Mouse (Mus musculus) B cell, adult 2 months (primary cell): ENCODE data around the gene Snx7.

Source experiments
- DNase-seq, 2 experiments: peaks; one replicate each; pipeline ENCODE4 v3.0.0; 2022

Snx7 gene

DNA sequence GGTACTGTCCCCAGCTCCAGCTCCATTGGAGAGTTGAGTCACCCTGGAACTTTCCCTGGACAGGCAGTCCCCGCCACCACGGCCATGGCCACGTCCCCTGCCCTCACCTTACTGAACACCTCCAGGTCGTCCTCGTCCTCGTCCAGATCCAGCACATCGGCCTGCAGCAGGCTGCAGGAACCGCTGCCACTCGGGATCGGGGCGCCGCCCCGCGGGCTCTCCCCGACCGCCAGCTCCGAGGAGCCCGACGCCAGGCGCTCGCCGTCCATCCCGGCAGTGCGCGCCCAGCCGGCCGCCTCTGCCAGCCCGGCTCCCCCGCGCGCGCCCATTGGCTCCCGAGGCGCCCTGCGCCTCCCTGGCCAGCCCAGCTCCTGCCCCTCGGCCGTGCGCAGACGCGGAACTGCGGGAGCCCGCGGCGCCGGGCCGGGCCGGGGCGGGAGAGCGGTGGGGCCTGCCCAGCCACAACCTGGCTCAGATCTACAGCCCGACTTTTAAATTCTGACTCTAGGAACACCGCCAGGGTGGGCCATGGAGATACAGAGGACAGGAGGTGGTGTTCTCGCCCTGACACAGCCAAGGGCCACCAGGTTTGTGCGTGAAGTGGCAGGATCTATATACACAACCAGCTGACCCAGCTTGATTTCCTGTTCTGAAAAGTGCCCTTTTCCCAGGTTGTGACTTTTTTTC, at the start of gene Snx7:
TSS of gene Snx7 (minus strand) at position 300 of the 687 bp plus-strand sequence.
- DNase-seq, result peak in 1 of 2 experiments; percentile 0

DNA sequence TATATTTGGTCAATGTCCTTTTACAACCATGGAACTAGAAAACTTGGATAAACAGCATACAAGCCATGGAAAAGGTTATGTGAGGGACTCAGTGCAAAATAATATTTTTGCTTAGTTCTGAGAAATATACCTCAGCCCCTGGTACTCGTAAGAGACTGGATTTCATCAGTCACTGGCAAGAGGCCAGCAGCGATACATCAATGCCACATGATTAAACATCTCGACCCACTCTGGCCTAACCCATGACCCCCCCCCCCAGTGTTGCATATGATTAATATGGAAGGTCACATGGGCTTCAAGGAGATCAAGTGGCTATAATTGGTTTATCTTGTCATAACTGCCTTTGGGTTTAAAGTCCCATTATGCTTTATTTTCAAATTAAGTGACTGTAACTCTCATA, 46.7 kb upstream of the Snx7 start:
- no peak for DNase-seq

DNA sequence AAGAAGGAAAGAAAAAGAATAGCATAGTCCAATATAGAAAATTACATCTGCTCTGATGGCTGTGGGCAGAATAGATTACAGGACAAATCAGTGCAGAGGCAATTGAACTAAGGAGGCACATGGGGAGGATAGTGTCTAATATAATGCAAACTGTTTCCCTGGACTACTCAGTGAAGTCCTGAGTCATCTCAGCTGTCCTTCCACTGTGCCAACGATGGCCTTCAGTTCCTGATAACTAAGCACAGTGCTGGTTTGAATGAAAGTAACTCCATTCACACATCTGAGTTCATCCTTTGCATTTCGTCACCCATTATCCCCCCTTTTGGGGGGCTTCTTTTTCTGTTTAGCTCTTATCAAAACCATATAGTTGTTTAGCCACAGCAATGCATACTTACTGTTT, 25.0 kb upstream of the Snx7 start:
- DNase-seq, result no peak

DNA sequence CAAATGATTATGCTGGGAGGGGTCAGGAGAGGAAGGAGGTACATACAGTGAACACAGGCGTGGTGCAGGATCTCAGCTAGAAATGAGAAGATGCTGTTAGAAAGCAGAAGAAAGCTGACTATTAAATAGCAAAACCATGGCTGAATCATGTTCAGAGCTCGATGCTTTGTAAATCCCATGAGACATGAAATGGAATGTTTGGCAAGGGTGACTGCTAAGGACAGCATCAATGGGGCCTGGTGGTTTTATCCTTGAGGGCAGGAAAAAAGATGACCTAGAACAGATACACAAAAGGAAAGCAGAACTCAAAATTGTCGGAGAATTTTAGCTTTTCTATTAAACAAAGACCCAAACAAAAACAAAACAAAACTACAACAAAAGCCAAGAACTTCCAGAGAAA, 6.7 kb upstream of the Snx7 start:
- no peak for DNase-seq

GRCm38 (mm10) chr3:117873209-117873863, 4.6 kb upstream of the Snx7 start:
- no peak for DNase-seq

DNA sequence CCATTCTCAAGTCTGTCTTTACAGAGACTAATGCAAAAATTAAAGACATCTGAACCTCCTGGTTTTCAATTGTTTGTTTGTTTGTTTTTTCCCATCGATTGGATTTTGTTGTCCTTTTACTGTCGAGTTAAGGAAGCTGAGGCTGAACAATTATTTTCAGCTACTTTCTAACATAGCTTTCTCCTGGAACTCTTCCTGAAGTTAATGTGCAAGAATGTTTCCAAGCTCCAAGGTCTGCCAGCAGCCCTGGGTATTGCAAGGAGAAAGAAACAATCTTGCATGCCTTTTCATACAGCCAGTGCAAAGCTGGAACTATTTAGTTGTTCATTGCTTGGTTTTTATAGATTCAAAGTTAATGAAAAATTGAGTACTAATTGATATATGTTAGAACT, 584 bp upstream of the Snx7 start:
- no peak for DNase-seq

GRCm38 (mm10) chr3:117868091-117868490, 645 bp downstream of the Snx7 start:
- no peak for DNase-seq

DNA sequence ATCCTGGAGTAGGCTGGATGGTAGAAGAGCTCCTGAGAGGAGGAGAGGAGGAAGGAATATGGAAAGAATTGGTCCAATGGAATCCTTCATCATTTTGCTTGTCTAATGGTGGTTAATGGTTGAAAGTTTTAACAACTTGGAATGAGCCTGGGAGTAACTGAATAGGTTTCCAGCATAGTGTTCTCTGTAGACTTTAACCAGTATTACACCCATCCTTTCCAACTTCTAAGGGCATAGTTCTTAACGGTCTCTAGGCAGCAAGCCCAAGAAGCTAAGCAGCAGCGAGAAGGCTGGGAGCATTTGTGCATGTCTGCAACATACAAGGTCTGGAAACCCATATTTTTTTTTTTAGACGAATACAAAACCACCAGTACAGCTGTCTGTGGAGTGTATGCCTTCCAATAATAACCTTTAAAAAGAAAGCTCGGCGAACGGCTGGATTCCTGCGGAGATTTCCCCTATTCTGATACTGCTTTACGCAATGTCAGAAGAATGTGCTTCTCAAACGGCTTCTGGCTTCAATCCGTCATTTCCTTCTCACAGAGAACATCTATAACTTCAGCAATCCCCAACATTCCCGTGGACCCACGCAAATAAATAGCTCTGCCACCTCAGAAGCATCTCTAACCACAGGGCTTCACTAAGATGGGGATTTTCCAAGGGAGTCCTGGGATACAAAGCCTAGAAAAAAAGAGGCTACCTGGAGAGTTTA, 1.9 kb downstream of the Snx7 start:
- DNase-seq, result no peak

DNA sequence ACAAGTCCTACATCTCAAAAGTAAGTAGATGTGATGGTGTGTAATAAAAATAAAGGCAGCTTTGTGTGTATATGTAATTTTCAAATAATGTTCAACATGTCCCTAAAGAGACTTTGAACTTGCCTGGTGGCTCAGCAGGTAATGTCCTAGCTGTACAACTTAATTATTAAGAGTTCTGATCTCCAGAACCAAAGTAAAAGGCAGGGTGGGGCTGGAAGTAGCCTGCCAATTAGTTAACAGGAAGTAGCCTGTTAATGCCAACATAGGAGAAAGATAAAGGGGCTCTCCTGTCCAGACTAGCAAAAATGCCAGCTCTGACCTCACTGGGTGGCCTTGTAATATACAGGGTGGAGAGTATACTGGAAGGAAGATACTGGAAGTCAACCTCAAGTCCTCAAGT, 3.1 kb downstream of the Snx7 start:
- DNase-seq, result no peak

- no peak for DNase-seq
These were observed 5.8 kb downstream of the Snx7 start for GRCm38 (mm10) chr3:117862951-117863350.

- no peak for DNase-seq
These were observed 6.7 kb downstream of the Snx7 start for GRCm38 (mm10) chr3:117861977-117862434.

DNA sequence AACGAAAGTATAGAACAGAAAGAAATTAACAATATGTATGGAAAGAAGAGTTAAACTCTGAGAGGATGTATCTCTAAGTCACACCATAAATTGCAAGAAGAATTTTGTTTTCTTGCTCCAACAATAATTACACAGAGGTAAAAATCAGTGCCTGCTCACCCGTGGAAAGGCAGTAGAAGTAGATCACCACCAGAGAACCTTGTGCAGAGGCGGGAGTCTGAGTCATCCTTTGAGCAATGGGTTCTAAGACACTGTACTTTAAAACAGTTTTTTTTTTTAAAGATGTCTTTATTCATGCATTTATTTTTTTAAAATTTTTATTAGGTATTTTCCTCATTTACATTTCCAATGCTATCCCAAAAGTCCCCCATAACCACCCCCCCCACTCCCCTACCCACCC, 9.7 kb downstream of the Snx7 start:
- DNase-seq, result no peak

DNA sequence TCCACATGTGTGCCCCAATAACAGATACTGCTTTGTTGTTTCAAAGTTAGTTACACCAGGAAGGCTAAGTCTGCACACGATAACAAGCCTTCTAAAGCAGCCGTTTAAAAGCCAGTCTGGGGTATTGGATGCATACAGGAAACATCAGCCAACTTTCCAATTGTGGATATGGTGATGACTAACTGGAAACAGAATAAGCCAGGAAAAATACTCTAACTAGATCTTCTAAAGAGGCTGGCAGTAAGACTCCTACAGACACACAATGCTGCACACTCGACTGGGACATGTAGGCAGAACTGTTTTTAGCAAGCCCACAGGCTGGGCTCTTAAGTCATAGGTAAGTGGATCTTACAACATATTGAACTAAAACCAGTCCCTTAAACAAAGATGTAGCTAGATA, 15.0 kb downstream of the Snx7 start:
- no peak for DNase-seq

- DNase-seq, result no peak
These were observed 16.7 kb downstream of the Snx7 start for GRCm38 (mm10) chr3:117852054-117852361.

DNA sequence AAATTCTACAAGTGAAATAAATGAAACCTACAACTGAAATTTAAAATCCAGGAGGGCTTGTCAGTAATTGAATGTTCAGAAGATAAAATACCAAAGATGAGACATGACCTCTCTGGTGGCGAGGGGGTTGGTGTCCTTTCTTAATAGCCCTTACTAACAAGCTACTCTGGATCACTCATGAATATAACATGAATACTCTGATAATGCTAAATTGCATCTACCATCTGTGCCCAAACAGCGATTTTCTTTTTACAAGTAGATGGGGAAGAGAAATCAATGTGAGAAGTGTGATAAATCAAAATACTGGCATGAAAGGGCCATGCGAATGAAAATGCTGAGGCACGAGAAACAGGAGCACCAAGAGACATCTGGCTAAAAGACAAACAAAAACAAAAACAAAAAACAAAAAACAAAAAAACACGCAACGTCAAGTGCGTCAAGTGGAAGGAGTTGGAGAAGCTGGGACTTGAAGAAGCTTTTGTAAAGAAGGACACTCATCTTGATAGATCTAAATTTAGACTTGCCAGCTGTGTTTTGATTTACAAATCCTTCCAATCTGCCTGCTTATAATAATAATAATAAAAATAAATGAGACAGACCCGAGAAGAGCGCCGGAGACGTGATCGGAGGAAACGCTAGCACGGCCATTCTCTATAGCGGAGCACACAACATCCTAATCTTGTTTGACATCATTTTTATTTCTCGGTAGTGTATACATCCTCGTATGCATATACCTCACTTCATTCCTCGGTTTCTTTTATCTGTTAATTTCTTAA, 17.3 kb downstream of the Snx7 start:
- no peak for DNase-seq

- DNase-seq, result no peak
These were observed 19.9 kb downstream of the Snx7 start for GRCm38 (mm10) chr3:117848866-117849265.

GRCm38 (mm10) chr3:117842658-117843057, 26.1 kb downstream of the Snx7 start:
- DNase-seq, result no peak

DNA sequence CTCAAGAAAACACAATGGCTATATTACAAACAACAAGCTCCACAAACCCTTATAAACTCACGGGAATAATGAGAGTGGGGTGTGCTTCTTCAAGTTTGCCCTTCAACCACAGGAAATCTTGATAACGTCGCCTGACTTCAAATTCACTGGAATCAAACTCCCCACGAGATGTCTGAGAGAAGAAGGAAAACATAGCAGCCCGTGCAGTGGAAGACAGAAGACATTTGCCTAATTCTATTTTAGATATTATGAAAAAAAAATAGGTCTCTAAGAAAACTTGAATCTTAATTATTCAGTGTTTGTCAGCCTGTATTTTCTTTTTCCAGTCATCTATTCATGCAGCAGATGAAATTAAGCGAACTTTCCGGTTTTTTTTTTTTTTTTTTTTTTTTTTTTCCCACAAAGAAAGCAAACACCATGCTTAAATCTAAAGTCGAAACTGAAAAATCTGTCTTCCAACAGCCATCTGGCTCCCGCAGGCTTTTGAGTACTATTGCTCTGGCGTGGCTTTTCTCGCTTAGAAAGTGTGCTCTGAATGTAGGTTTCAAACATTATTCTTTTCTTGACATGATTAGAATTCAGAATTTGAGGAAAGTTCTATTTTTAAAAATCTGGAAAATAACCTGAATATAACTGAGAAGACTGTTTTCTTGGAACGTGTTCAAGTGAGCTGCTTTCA, 28.7 kb downstream of the Snx7 start:
- DNase-seq, result no peak

DNA sequence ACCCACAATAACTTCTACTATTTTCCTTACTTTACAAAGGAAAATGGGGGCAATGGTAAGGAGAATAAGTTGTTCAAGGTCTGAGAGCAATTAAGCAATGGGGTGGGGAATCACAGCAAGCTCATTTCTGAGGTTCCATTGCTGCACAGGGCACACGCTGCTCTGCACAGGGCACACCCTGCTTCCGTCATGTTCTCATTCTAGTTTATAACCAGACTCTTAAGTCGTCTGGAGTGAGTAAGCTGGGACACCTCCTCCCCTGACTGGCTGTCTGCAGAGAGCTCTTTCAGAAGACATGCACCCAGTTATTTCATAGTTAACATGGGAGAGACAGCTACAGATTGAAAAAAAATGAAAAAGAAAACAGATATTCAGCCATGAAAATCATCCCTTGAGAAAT, 30.7 kb downstream of the Snx7 start:
- no peak for DNase-seq

GRCm38 (mm10) chr3:117826486-117827200, 42.1 kb downstream of the Snx7 start:
- no peak for DNase-seq

DNA sequence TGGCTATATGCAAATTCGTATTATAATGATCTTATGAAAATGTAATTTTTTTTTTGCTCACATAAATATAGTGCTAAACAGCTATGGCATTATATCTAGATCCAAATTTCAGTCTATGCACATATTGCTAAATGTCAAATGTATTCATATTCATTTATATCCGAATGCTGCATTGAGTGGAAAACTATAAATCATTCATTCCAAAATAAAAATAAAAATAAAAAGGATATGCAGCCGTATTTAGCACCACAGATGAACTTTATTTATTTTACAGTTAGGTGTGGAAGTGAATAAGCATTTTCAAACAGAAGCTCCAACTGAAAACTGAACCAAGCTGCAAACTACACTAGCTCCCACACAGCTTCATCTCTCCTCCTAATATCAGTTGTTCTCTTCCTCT, 45.5 kb downstream of the Snx7 start:
- DNase-seq, result no peak

GRCm38 (mm10) chr3:117817635-117818034, 51.1 kb downstream of the Snx7 start:
- no peak for DNase-seq
